Mouse (Mus musculus) megakaryocyte, embryonic 14.5 days (primary cell): ENCODE measurements around the gene Ecm2. TPM values are rescaled to one million over a fixed set of nuclear protein-coding genes. Genes with fewer than 3 reads are reported as not detected.

Experiments
- H3K27me3 ChIP-seq: replicated peaks from 2 replicates; pipeline ENCODE3; 2012; ENCODE audit warnings: inconsistent platforms
- H3K36me3 ChIP-seq: replicated peaks from 2 replicates; pipeline ENCODE3; 2012; ENCODE audit warnings: low read length, inconsistent platforms, mixed read lengths
- H3K4me1 ChIP-seq: 2 replicates; pipeline ENCODE4 v1.6.1; 2012; ENCODE audit warnings: inconsistent platforms
- H3K4me3 ChIP-seq: replicated peaks from 2 replicates; pipeline ENCODE3; 2012; ENCODE audit warnings: moderate library complexity, mild to moderate bottlenecking, inconsistent platforms
- H3K9me3 ChIP-seq: 2 replicates; pipeline ENCODE4 v1.6.1; 2012; ENCODE audit warnings: inconsistent platforms
- FLI1 ChIP-seq: IDR thresholded peaks from 2 replicates; pipeline ENCODE4 v1.6.1; 2012; ENCODE audit warnings: low read length, inconsistent platforms, mixed read lengths
- GATA1 ChIP-seq: IDR thresholded peaks from 3 replicates; pipeline ENCODE4 v1.6.1; 2012; ENCODE audit warnings: mixed read lengths, low read length, inconsistent platforms, borderline replicate concordance
- polyA plus RNA-seq: library from polyadenylated mRNA; stranded (reverse); fragments of >175 nt; gene quantifications from 2 replicates; pipeline ENCODE4 v1.2.3, GENCODE M21; 2012; ENCODE audit warnings: low replicate concordance; ENCODE audit not compliant: insufficient read depth

The Ecm2 gene
- not detected in 2 replicates for polyA plus RNA-seq

DNA sequence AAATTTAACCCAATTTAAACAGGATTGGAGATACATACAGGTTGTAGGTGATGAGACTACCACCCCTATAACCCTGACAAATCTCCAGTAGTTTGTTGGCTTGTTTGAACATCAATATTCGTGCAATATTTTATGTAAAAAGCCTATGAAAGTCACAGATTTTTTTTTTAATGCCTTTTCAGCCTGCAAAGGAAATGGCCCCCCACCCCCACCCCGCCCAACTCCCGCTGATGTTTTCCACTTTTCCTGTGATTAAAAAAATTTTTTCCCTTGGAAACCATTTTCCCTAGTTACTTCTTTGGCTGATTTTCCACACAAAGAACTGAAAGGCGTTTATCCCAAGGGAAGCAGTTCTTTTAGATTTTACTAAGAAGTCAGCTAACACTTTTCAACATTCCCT is at the start of gene Ecm2:
TSS of gene Ecm2 (plus strand) at position 301 of the 400 bp plus-strand sequence.
- Histone ChIP-seq H3K4me1 (peaks cover 3% of the 10 kb centered on the region; the same call in 1 of the 2 replicates), H3K36me3 (no peaks in the 10 kb centered on the region), H3K27me3 (no peaks in the 10 kb centered on the region), H3K9me3 (peaks cover 3% of the 10 kb centered on the region; the same call in 1 of the 2 replicates), H3K4me3 (no peak within 1 kb of the TSS)
- TF ChIP-seq FLI1 (no peak), GATA1 (no peak)

- Histone ChIP-seq H3K27me3 (no peaks in the 10 kb centered on the region), H3K36me3 (peaks cover 94% of the 10 kb centered on the region), H3K4me3 (no peak overlapping the region), H3K9me3 (no peaks in the 10 kb centered on the region), H3K4me1 (peaks cover 28% of the 10 kb centered on the region)
- no peak for TF ChIP-seq FLI1
- peak; percentile 29; the same call in 1 of the 3 replicates for TF ChIP-seq GATA1
Measured at GRCm38 (mm10) chr13:49460276-49460675, 44.3 kb upstream of the Ecm2 start.

GRCm38 (mm10) chr13:49460692-49461414 is 43.8 kb upstream of the Ecm2 start:
- TF ChIP-seq FLI1 (no peak), GATA1 (no peak)
- Histone ChIP-seq H3K9me3 (no peaks in the 10 kb centered on the region), H3K27me3 (no peaks in the 10 kb centered on the region), H3K36me3 (peaks cover 94% of the 10 kb centered on the region), H3K4me3 (no peak overlapping the region), H3K4me1 (peaks cover 34% of the 10 kb centered on the region)

GRCm38 (mm10) chr13:49461458-49462132 is 43.0 kb upstream of the Ecm2 start:
- H3K9me3 ChIP-seq = no peaks in the 10 kb centered on the region
- no peak overlapping the region for H3K4me3 ChIP-seq
- peaks cover 41% of the 10 kb centered on the region for H3K4me1 ChIP-seq
- peaks cover 93% of the 10 kb centered on the region for H3K36me3 ChIP-seq
- TF ChIP-seq GATA1 (no peak), FLI1 (no peak)
- H3K27me3 ChIP-seq = no peaks in the 10 kb centered on the region

- no peaks in the 10 kb centered on the region for H3K9me3 ChIP-seq
- H3K27me3 ChIP-seq = no peaks in the 10 kb centered on the region
- H3K4me1 ChIP-seq = peaks cover 55% of the 10 kb centered on the region
- H3K4me3 ChIP-seq = no peak overlapping the region
- TF ChIP-seq GATA1 (no peak), FLI1 (no peak)
- H3K36me3 ChIP-seq = peaks cover 86% of the 10 kb centered on the region
Measured at GRCm38 (mm10) chr13:49462921-49463320, 41.7 kb upstream of the Ecm2 start.

DNA sequence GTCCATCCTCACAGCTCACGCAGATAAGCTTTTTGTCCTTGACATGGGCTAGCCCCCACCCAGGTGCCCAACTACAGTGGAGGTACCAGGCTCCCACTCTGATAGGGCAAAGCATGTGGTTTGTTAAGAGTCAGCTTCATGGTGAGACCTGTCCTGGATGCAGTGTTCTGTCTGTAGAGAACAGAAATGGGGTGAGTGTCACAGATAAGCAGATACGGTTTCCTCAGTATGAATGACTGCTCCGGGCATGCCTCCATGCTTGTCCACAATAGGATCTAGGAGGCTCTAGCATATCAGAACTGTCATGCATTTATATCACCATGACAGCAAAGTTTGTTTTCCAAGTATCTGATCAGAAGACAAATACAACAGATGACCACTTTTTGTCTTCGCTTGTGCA is 38.7 kb upstream of the Ecm2 start:
- Histone ChIP-seq H3K4me3 (no peak overlapping the region), H3K4me1 (peaks cover 48% of the 10 kb centered on the region), H3K27me3 (no peaks in the 10 kb centered on the region), H3K36me3 (peaks cover 76% of the 10 kb centered on the region), H3K9me3 (no peaks in the 10 kb centered on the region)
- TF ChIP-seq GATA1 (no peak), FLI1 (no peak)

GRCm38 (mm10) chr13:49466393-49467075 is 38.1 kb upstream of the Ecm2 start:
- peaks cover 51% of the 10 kb centered on the region for H3K4me1 ChIP-seq
- H3K4me3 ChIP-seq = no peak overlapping the region
- no peaks in the 10 kb centered on the region for H3K27me3 ChIP-seq
- TF ChIP-seq GATA1 = no peak
- TF ChIP-seq FLI1 = no peak
- no peaks in the 10 kb centered on the region for H3K9me3 ChIP-seq
- H3K36me3 ChIP-seq = peaks cover 76% of the 10 kb centered on the region

- Histone ChIP-seq H3K36me3 (peaks cover 72% of the 10 kb centered on the region), H3K4me3 (no peak overlapping the region), H3K9me3 (no peaks in the 10 kb centered on the region), H3K27me3 (no peaks in the 10 kb centered on the region), H3K4me1 (peaks cover 54% of the 10 kb centered on the region)
- TF ChIP-seq GATA1 (no peak), FLI1 (no peak)
Measured at GRCm38 (mm10) chr13:49467585-49467984, 37.0 kb upstream of the Ecm2 start.

DNA sequence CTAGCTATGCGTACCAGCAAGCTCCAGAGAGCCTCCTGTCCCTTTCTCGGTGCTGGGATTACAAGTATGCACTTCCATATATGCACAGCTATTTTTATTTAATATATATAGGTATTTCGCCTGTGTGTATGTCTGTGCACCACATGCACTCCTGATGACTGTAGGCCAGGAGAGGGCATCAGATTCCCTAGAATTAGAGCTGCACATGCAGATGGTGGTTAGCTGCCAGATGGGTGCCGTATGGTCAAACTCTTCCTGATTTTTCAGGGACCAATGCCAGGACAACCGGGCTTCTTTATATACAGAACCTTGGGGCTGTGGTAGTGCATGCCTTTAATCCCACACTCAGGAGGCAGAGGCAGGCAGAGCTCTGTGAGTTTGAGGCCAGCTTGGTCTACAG is 35.6 kb upstream of the Ecm2 start:
- TF ChIP-seq FLI1 = no peak
- TF ChIP-seq GATA1 = no peak
- Histone ChIP-seq H3K9me3 (no peaks in the 10 kb centered on the region), H3K36me3 (peaks cover 63% of the 10 kb centered on the region), H3K4me3 (no peak overlapping the region), H3K27me3 (no peaks in the 10 kb centered on the region), H3K4me1 (peaks cover 65% of the 10 kb centered on the region)
